Mouse (Mus musculus) embryonic facial prominence, embryonic 15.5 days (tissue): ENCODE results near the gene Fabp2. TPM values are rescaled to one million over a fixed set of nuclear protein-coding genes. Genes with fewer than 3 reads are reported as not detected.
A peak's percentile ranks its signal among the peaks of the same experiment; 100 is the strongest.

ENCODE experiments used
- ATAC-seq: fragments of 200-750 bp; cut with Nextera tagmentation; 2 replicates; pipeline ENCODE4 v1.8.0; 2017; ENCODE audit warnings: low read depth, moderate TSS enrichment; ENCODE audit not compliant: insufficient number of reproducible peaks, low FRiP score, low TSS enrichment
- H3K27ac ChIP-seq: fragments of 300-500 bp; sonication (generic); replicated peaks from 2 replicates; pipeline ENCODE4 v1.5.1; 2015; ENCODE audit warnings: mild to moderate bottlenecking, inconsistent platforms
- H3K27me3 ChIP-seq: fragments of 300-500 bp; sonication (generic); 2 replicates; pipeline ENCODE4 v1.6.1; 2015; ENCODE audit warnings: inconsistent platforms
- H3K36me3 ChIP-seq: fragments of 300-500 bp; sonication (generic); 2 replicates; pipeline ENCODE4 v1.6.1; 2015; ENCODE audit warnings: mild to moderate bottlenecking, inconsistent platforms
- H3K4me1 ChIP-seq: fragments of 300-500 bp; sonication (generic); 2 replicates; pipeline ENCODE4 v1.6.1; 2015; ENCODE audit warnings: inconsistent platforms
- H3K4me2 ChIP-seq: fragments of 300-500 bp; sonication (generic); replicated peaks from 2 replicates; pipeline ENCODE4 v1.6.1; 2015; ENCODE audit warnings: mild to moderate bottlenecking, inconsistent platforms
- H3K4me3 ChIP-seq: fragments of 300-500 bp; sonication (generic); replicated peaks from 2 replicates; pipeline ENCODE4 v1.5.1; 2015; ENCODE audit warnings: mild to moderate bottlenecking, inconsistent platforms
- H3K9ac ChIP-seq: fragments of 300-500 bp; sonication (generic); 2 replicates; pipeline ENCODE4 v1.6.1; 2015; ENCODE audit warnings: inconsistent platforms
- H3K9me3 ChIP-seq: fragments of 300-500 bp; sonication (generic); replicated peaks from 2 replicates; pipeline ENCODE4 v1.6.1; 2016; ENCODE audit warnings: inconsistent platforms
- WGBS: fragments of 180-500 bp; shearing (Covaris S2); methylation state at CpG from one replicate; pipeline ENCODE4 v1.1.7; 2015; 5-methylcytosine and 5-hydroxymethylcytosine counted together
- polyA plus RNA-seq: library from polyadenylated mRNA; unstranded; fragments of >200 nt; fragmentation: Nextera tagmentation; extraction: Ambion mirVana; gene quantifications from 2 replicates; pipeline ENCODE4 v1.2.1, GENCODE M21; 2015

The Fabp2 gene
- polyA plus RNA-seq, 1 experiment from 2014 or later, result 0.35 TPM

- no peak overlapping the region for H3K27ac ChIP-seq
- no peaks in the 10 kb centered on the region for H3K9me3 ChIP-seq
Observed at GRCm38 (mm10) chr3:122887505-122888301, 7.2 kb upstream of the Fabp2 start.

GRCm38 (mm10) chr3:122888371-122888819 lies 6.5 kb upstream of the Fabp2 start:
- 68% methylated on average over 5 of the region's 5 CpGs for WGBS
- ATAC-seq, result no peak
- no peaks in the 10 kb centered on the region for H3K27me3 ChIP-seq
- H3K36me3 ChIP-seq, result no peaks in the 10 kb centered on the region
- H3K9ac ChIP-seq, result no peak overlapping the region
- H3K4me1 ChIP-seq, result no peaks in the 10 kb centered on the region
- H3K4me2 ChIP-seq, result no peak overlapping the region
- no peak overlapping the region for H3K27ac ChIP-seq
- no peak overlapping the region for H3K4me3 ChIP-seq
- no peaks in the 10 kb centered on the region for H3K9me3 ChIP-seq

More at GRCm38 (mm10) chr3:122887505-122888301, 7.2 kb upstream of the Fabp2 start:
- 76% methylated on average over 4 of the region's 4 CpGs for WGBS
- Histone ChIP-seq H3K9ac (no peak overlapping the region), H3K4me3 (no peak overlapping the region), H3K4me2 (no peak overlapping the region), H3K36me3 (no peaks in the 10 kb centered on the region), H3K27me3 (no peaks in the 10 kb centered on the region), H3K4me1 (no peaks in the 10 kb centered on the region)
- no peak for ATAC-seq

GRCm38 (mm10) chr3:122895189-122895731 lies 388 bp downstream of the Fabp2 start:
- Histone ChIP-seq H3K27ac (no peak overlapping the region), H3K36me3 (no peaks in the 10 kb centered on the region), H3K27me3 (no peaks in the 10 kb centered on the region), H3K4me2 (no peak overlapping the region), H3K9me3 (no peaks in the 10 kb centered on the region), H3K4me3 (no peak overlapping the region), H3K9ac (no peak overlapping the region), H3K4me1 (no peaks in the 10 kb centered on the region)
- no peak for ATAC-seq
- 80% methylated on average over 11 of the region's 11 CpGs for WGBS

- no peaks in the 10 kb centered on the region for H3K9me3 ChIP-seq
- H3K27ac ChIP-seq, result no peak overlapping the region
- no peaks in the 10 kb centered on the region for H3K27me3 ChIP-seq
- no peaks in the 10 kb centered on the region for H3K36me3 ChIP-seq
- no peaks in the 10 kb centered on the region for H3K4me1 ChIP-seq
- ATAC-seq, result no peak
- no peak overlapping the region for H3K4me3 ChIP-seq
- H3K4me2 ChIP-seq, result no peak overlapping the region
- WGBS, result 58% methylated on average over 6 of the region's 6 CpGs
- H3K9ac ChIP-seq, result no peak overlapping the region
Observed at GRCm38 (mm10) chr3:122898254-122898653, 3.4 kb downstream of the Fabp2 start.

GRCm38 (mm10) chr3:122903746-122904433 lies 9.0 kb downstream of the Fabp2 start:
- Histone ChIP-seq H3K9ac (no peak overlapping the region), H3K4me2 (no peak overlapping the region), H3K27ac (no peak overlapping the region), H3K36me3 (no peaks in the 10 kb centered on the region), H3K4me3 (no peak overlapping the region), H3K27me3 (no peaks in the 10 kb centered on the region), H3K9me3 (no peaks in the 10 kb centered on the region), H3K4me1 (0 out of 2 replicates have a peak, but pooled peaks cover 4% of the 10 kb centered on the region)
- no peak for ATAC-seq
- WGBS, result 41% methylated on average over 12 of the region's 12 CpGs

- Histone ChIP-seq H3K9me3 (no peaks in the 10 kb centered on the region), H3K9ac (no peak overlapping the region), H3K4me2 (no peak overlapping the region), H3K4me3 (no peak overlapping the region), H3K4me1 (0 out of 2 replicates have a peak, but pooled peaks cover 4% of the 10 kb centered on the region), H3K27me3 (no peaks in the 10 kb centered on the region), H3K27ac (no peak overlapping the region), H3K36me3 (no peaks in the 10 kb centered on the region)
- no peak for ATAC-seq
- WGBS, result 86% methylated on average over 2 of the region's 2 CpGs
Observed at GRCm38 (mm10) chr3:122907841-122908240, 13.0 kb downstream of the Fabp2 start.

- no peak overlapping the region for H3K4me3 ChIP-seq
- H3K36me3 ChIP-seq, result no peaks in the 10 kb centered on the region
- H3K9ac ChIP-seq, result no peak overlapping the region
- no peak for ATAC-seq
- 87% methylated on average over 5 of the region's 5 CpGs for WGBS
- H3K27me3 ChIP-seq, result no peaks in the 10 kb centered on the region
- no peak overlapping the region for H3K27ac ChIP-seq
- H3K4me1 ChIP-seq, result no peaks in the 10 kb centered on the region
- no peak overlapping the region for H3K4me2 ChIP-seq
- H3K9me3 ChIP-seq, result no peaks in the 10 kb centered on the region
Observed at GRCm38 (mm10) chr3:122915493-122915892, 20.6 kb downstream of the Fabp2 start.

GRCm38 (mm10) chr3:122916191-122916680 lies 21.4 kb downstream of the Fabp2 start:
- H3K4me3 ChIP-seq, result no peak overlapping the region
- no peaks in the 10 kb centered on the region for H3K36me3 ChIP-seq
- H3K27ac ChIP-seq, result no peak overlapping the region
- H3K27me3 ChIP-seq, result no peaks in the 10 kb centered on the region
- 74% methylated on average over 6 of the region's 6 CpGs for WGBS
- ATAC-seq, result no peak
- no peak overlapping the region for H3K4me2 ChIP-seq
- H3K9ac ChIP-seq, result no peak overlapping the region
- no peaks in the 10 kb centered on the region for H3K9me3 ChIP-seq
- H3K4me1 ChIP-seq, result no peaks in the 10 kb centered on the region

- 64% methylated on average over 2 of the region's 2 CpGs for WGBS
- ATAC-seq, result no peak
- no peaks in the 10 kb centered on the region for H3K27me3 ChIP-seq
Observed at GRCm38 (mm10) chr3:122918672-122919071, 23.8 kb downstream of the Fabp2 start.

GRCm38 (mm10) chr3:122919260-122919659 lies 24.4 kb downstream of the Fabp2 start, which contains the start of gene Gm10959:
TSS of gene Gm10959 (minus strand) at chr3:122919360.
- H3K9me3 ChIP-seq, result no peaks in the 10 kb centered on the region
- H3K27me3 ChIP-seq, result no peaks in the 10 kb centered on the region
- H3K4me3 ChIP-seq, result no peak within 1 kb of the TSS
- no peak within 1 kb of the TSS for H3K4me2 ChIP-seq
- 76% methylated on average over 8 of the region's 8 CpGs for WGBS
- H3K9ac ChIP-seq, result no peak within 1 kb of the TSS
- ATAC-seq, result no peak
- H3K27ac ChIP-seq, result 0 out of 2 replicates have a peak within 1 kb of the TSS, but pooled peaks have one; percentile 65
- H3K36me3 ChIP-seq, result no peaks in the 10 kb centered on the region
- no peaks in the 10 kb centered on the region for H3K4me1 ChIP-seq

More at GRCm38 (mm10) chr3:122918672-122919071, 23.8 kb downstream of the Fabp2 start:
- no peaks in the 10 kb centered on the region for H3K4me1 ChIP-seq
- no peak overlapping the region for H3K4me2 ChIP-seq
- no peaks in the 10 kb centered on the region for H3K36me3 ChIP-seq
- H3K4me3 ChIP-seq, result no peak overlapping the region
- H3K9ac ChIP-seq, result no peak overlapping the region
- H3K27ac ChIP-seq, result no peak overlapping the region
- no peaks in the 10 kb centered on the region for H3K9me3 ChIP-seq
